Mouse (Mus musculus): ENCODE measurements around the gene Gm3115. TPM values are rescaled to one million over a fixed set of nuclear protein-coding genes. Genes with fewer than 3 reads are reported as not detected.
A peak's percentile ranks its signal among the peaks of the same experiment; 100 is the strongest.
"Not testable (repeated sequence)": the region's sequence is repeated elsewhere in the genome, so short reads cannot be mapped to it uniquely, and the experiment has no call there.

Gm3115 gene
- 0.14 TPM in 1 of 2 replicates, not detected in the other for polyA plus RNA-seq (2015; fragmentation: Nextera tagmentation; extraction: Ambion mirVana)

DNA sequence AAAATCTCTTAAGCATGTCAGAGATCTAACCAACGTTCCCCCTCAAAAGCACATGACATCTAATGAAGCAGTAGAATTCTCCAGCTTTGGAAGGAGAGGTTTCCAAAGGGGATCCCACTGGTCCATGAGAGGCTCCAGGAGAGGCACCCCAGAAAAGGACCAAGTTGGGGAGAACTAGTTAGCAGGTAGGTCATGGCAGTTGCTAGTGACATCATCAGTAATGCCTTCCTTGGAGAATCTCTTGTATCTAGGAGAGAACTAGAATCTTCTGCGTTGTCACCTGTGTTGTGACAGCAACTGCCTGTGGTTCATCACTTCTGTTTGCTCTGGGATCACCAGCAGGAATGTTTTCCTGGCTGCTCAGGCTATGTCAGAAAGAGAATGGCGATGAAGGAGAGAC, at the start of gene Gm3115:
Gm3115 (plus strand) TSS at position 301 of the 400 bp plus-strand sequence.
- DNase-seq (ENCODE audit: low spot score) = not testable (repeated sequence)

DNA sequence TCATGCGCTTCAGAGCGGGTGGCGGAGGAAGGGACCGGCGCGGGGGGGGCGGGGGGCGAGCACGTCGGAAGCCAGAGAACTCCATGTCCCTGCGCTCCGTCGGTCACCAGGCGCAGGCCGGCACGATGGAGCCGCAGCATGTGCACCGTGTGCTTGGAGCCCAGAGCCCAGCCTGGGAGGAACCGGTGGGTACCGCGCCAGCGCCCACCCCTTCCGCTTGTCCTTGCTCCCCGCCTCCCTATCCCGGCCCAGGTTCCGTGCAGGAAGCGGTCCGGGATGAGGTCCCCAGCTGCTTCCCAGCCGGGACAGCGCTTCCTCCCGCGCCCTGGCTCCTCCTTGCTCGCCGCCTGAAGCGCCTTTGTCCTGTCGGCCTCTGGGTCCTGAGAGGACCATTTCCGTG, 26.5 kb downstream of the Gm3115 start, which contains the start of gene Gm8108:
Gm8108 (plus strand) TSS at position 101 of the 400 bp plus-strand sequence.
- DNase-seq (ENCODE audit: low spot score) = peak; percentile 1

DNA sequence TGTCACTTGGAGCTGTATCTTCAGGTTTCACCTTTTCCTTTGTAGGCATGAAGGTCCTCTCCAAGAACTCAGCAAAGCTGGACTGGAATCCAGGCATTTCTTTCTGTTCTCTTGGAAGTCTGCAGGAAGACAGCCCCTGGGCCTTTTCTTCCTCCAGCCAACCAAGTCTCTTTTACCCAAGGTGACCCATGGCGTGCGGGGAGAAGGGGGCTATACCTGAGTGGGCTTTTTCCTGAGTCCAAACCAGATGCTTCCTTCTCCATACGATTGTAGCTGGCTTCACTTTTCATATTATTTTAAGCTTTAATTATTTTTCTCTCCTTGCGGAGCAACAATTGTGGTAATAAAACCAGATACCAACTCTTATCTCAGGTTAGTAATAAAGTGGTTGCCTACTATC, 57.7 kb downstream of the Gm3115 start:
- DNase-seq (ENCODE audit: low spot score) = not testable (repeated sequence)

Other genes starting within 250 kb of the Gm3115 start
- not detected in 2 replicates for gene Gm3033, start 237.9 kb upstream of the Gm3115 start, polyA plus RNA-seq (2015; fragmentation: Nextera tagmentation; extraction: Ambion mirVana)
- 0.09 TPM in 1 of 2 replicates, not detected in the other for gene Gm2916, start 199.9 kb upstream of the Gm3115 start, polyA plus RNA-seq (2015; fragmentation: Nextera tagmentation; extraction: Ambion mirVana)
- not detected in 2 replicates for gene Gm3029, start 152.4 kb upstream of the Gm3115 start, polyA plus RNA-seq (2015; fragmentation: Nextera tagmentation; extraction: Ambion mirVana)
- not detected in 2 replicates for gene Gm3095, start 120.6 kb upstream of the Gm3115 start, polyA plus RNA-seq (2015; fragmentation: Nextera tagmentation; extraction: Ambion mirVana)
- gene Gm3099, start 85.7 kb upstream of the Gm3115 start, polyA plus RNA-seq (2015; fragmentation: Nextera tagmentation; extraction: Ambion mirVana) = not detected in 2 replicates
- gene Gm5796, start 60.2 kb upstream of the Gm3115 start, polyA plus RNA-seq (2015; fragmentation: Nextera tagmentation; extraction: Ambion mirVana) = 0.10 TPM in 1 of 2 replicates, not detected in the other
- 0.30 and 0.53 TPM in 2 replicates for gene Gm8108, start 26.4 kb downstream of the Gm3115 start, polyA plus RNA-seq (2015; fragmentation: Nextera tagmentation; extraction: Ambion mirVana)
- not detected in 2 replicates for gene Gm3127, start 80.9 kb downstream of the Gm3115 start, polyA plus RNA-seq (2015; fragmentation: Nextera tagmentation; extraction: Ambion mirVana)
- gene Gm2974, start 98.5 kb downstream of the Gm3115 start, polyA plus RNA-seq (2015; fragmentation: Nextera tagmentation; extraction: Ambion mirVana) = 0.22 TPM in 1 of 2 replicates, not detected in the other
- not detected in 2 replicates for gene Gm3138, start 165.5 kb downstream of the Gm3115 start, polyA plus RNA-seq (2015; fragmentation: Nextera tagmentation; extraction: Ambion mirVana)
- gene Gm3149, start 233.2 kb downstream of the Gm3115 start, polyA plus RNA-seq (2015; fragmentation: Nextera tagmentation; extraction: Ambion mirVana) = 0.34 TPM in 1 of 2 replicates, not detected in the other